In genomic region chr10:21881837-21882183, GRCm38 (mm10) we compare ENCODE assay signal across 8 mouse cellular contexts. TPM values are rescaled to one million over a fixed set of nuclear protein-coding genes. Genes with fewer than 3 reads are reported as not detected.
DNase-seq lines count a peak whose midpoint lies in the region; ATAC-seq and TF ChIP-seq lines count a peak whose summit lies in the region.
"Had no signal": no experiment of that assay in that cellular context is flagged by ENCODE, and none has a peak within 500 bp of the region (broad histone marks: within the 10 kb centered on the region; RNA-seq: fewer than 3 reads in every experiment).

No protein-coding gene starts in this region.

- 36% methylated on average over 4 of the region's 4 CpGs for WGBS in lung, postnatal 0 days
- 33% methylated on average over 4 of the region's 4 CpGs for WGBS in forebrain, embryonic 12.5 days
- 26% methylated on average over 4 of the region's 4 CpGs for WGBS in limb, embryonic 14.5 days
- 33% methylated on average over 4 of the region's 4 CpGs for WGBS in stomach, embryonic 14.5 days

- no peak overlapping the region for H3K27ac ChIP-seq in lung, postnatal 0 days (ENCODE audit: low read length)
- peak overlapping the region; percentile 69 for H3K27ac ChIP-seq in forebrain, embryonic 12.5 days
- no peak overlapping the region for H3K27ac ChIP-seq in limb, embryonic 14.5 days (replicated peaks; ENCODE audit: low read depth, low read length)
- H3K27ac ChIP-seq in stomach, embryonic 14.5 days (ENCODE audit: low read length), result no peak overlapping the region

- no peak for TF ChIP-seq EP300 in lung, postnatal 0 days (IDR thresholded peaks at IDR 0.05)

- H3K4me2 ChIP-seq in lung, postnatal 0 days (replicated peaks; ENCODE audit: low read depth, low read length), result peak overlapping the region; percentile 50
- peak overlapping the region; percentile 73 for H3K4me2 ChIP-seq in forebrain, embryonic 12.5 days
- H3K4me2 ChIP-seq in limb, embryonic 14.5 days (replicated peaks; ENCODE audit: low read depth, low read length, severe bottlenecking), result peak overlapping the region; percentile 63
- peak overlapping the region; percentile 63 for H3K4me2 ChIP-seq in stomach, embryonic 14.5 days (replicated peaks; ENCODE audit: low read depth, low read length)

- H3K36me3 ChIP-seq in lung, postnatal 0 days (ENCODE audit: insufficient read depth, low read length), result no peaks in the 10 kb centered on the region
- no peaks in the 10 kb centered on the region for H3K36me3 ChIP-seq in forebrain, embryonic 12.5 days (replicated peaks)
- no peaks in the 10 kb centered on the region for H3K36me3 ChIP-seq in limb, embryonic 14.5 days (ENCODE audit: control insufficient read depth, insufficient read depth, low read length)
- no peaks in the 10 kb centered on the region for H3K36me3 ChIP-seq in stomach, embryonic 14.5 days (ENCODE audit: control insufficient read depth, insufficient read depth, low read length)

- no peak for TF ChIP-seq POLR2A in limb, embryonic 14.5 days (IDR thresholded peaks at IDR 0.05; ENCODE audit: borderline replicate concordance, extremely low read depth, insufficient read depth, insufficient read length)

- H3K4me1 ChIP-seq in lung, postnatal 0 days (ENCODE audit: insufficient read depth, low read depth, low read length), result no peaks in the 10 kb centered on the region
- H3K4me1 ChIP-seq in forebrain, embryonic 12.5 days, result peaks cover 23% of the 10 kb centered on the region
- H3K4me1 ChIP-seq in limb, embryonic 14.5 days (ENCODE audit: control insufficient read depth, insufficient read depth, low read length), result peaks cover 16% of the 10 kb centered on the region
- peaks cover 8% of the 10 kb centered on the region; the same call in 1 of the 2 replicates for H3K4me1 ChIP-seq in stomach, embryonic 14.5 days (ENCODE audit: control insufficient read depth, insufficient read depth, low read length)

- ATAC-seq in lung, postnatal 0 days, result no peak
- no peak; the same call in 1 of the 2 replicates for ATAC-seq in forebrain, embryonic 12.5 days (ENCODE audit: low FRiP score)
- no peak for ATAC-seq in limb, embryonic 14.5 days (ENCODE audit: low FRiP score, low read depth)
- no peak for ATAC-seq in stomach, embryonic 14.5 days (ENCODE audit: insufficient number of reproducible peaks, insufficient read depth, low FRiP score, low read depth)

- H3K9ac ChIP-seq in lung, postnatal 0 days (replicated peaks; ENCODE audit: low read depth), result 0 out of 2 replicates have a peak overlapping the region, but pooled peaks have one; percentile 5
- H3K9ac ChIP-seq in forebrain, embryonic 12.5 days, result peak overlapping the region; percentile 63
- peak overlapping the region; percentile 48 for H3K9ac ChIP-seq in limb, embryonic 14.5 days (ENCODE audit: low read depth, low read length, severe bottlenecking)
- H3K9ac ChIP-seq in stomach, embryonic 14.5 days (replicated peaks; ENCODE audit: low read depth, low read length), result 0 out of 2 replicates have a peak overlapping the region, but pooled peaks have one; percentile 11

- peak overlapping the region; percentile 29 for H3K4me3 ChIP-seq in lung, postnatal 0 days (ENCODE audit: low read depth, low read length)
- peak overlapping the region; percentile 50 for H3K4me3 ChIP-seq in forebrain, embryonic 12.5 days (replicated peaks)
- peak overlapping the region; percentile 41 for H3K4me3 ChIP-seq in limb, embryonic 14.5 days (replicated peaks; ENCODE audit: low read length)
- peak overlapping the region; percentile 37 for H3K4me3 ChIP-seq in stomach, embryonic 14.5 days (ENCODE audit: low read depth, low read length)

- no peaks in the 10 kb centered on the region for H3K9me3 ChIP-seq in lung, postnatal 0 days (ENCODE audit: low read length)
- H3K9me3 ChIP-seq in forebrain, embryonic 12.5 days, result no peaks in the 10 kb centered on the region
- H3K9me3 ChIP-seq in limb, embryonic 14.5 days (ENCODE audit: control insufficient read depth, low read length), result no peaks in the 10 kb centered on the region
- no peaks in the 10 kb centered on the region for H3K9me3 ChIP-seq in stomach, embryonic 14.5 days (ENCODE audit: control insufficient read depth, low read depth, low read length)

- no peak for DNase-seq in lung, postnatal 0 days (ENCODE audit: low spot score)
- DNase-seq in lung, postnatal 25 days (ENCODE audit: low spot score), result no peak
- DNase-seq in limb, embryonic 14.5 days (ENCODE audit: low spot score), result no peak
- DNase-seq in left cerebral cortex, postnatal 36 days (ENCODE audit: low spot score in 2 of 2), result no peak
- no peak for DNase-seq in B cell, adult 2 months
- DNase-seq: kidney, adult 9 months had no signal

- intact Hi-C loops in left cerebral cortex, postnatal 36 days (cut with DNase I), result loop anchor here (2.0 to 10.0 kb wide), 2 partner anchors 111 to 417 kb away; no protein-coding TSS in a partner anchor

- H3K27me3 ChIP-seq in lung, postnatal 0 days (replicated peaks; ENCODE audit: insufficient read depth, low read length), result no peaks in the 10 kb centered on the region
- H3K27me3 ChIP-seq in forebrain, embryonic 12.5 days, result peaks cover 9% of the 10 kb centered on the region
- no peaks in the 10 kb centered on the region for H3K27me3 ChIP-seq in limb, embryonic 14.5 days (ENCODE audit: control insufficient read depth, insufficient read depth, low read length)
- no peaks in the 10 kb centered on the region for H3K27me3 ChIP-seq in stomach, embryonic 14.5 days (ENCODE audit: control insufficient read depth, insufficient read depth, low read length)

- no peak for TF ChIP-seq CTCF in lung, postnatal 0 days (IDR thresholded peaks at IDR 0.05)

RNA-seq across cellular contexts. Expression of gene Sgk1, which starts 0.2 kb away (rescaled TPM):
- 86.9 and 130 TPM in 2 replicates for polyA plus RNA-seq in lung, postnatal 0 days (2015; fragmentation: Nextera tagmentation; extraction: Ambion mirVana)
- polyA plus RNA-seq in forebrain, embryonic 12.5 days (2016; fragmentation: Nextera tagmentation; extraction: Ambion mirVana), result 22.7 and 23.7 TPM in 2 replicates
- 33.4 and 45.0 TPM in 2 replicates for polyA plus RNA-seq in limb, embryonic 14.5 days (2012; rRNA removed)
- 39.9 and 47.7 TPM in 2 replicates for polyA plus RNA-seq in limb, embryonic 14.5 days (2014; fragmentation: Nextera tagmentation; extraction: Ambion mirVana)
- polyA plus RNA-seq in stomach, embryonic 14.5 days (2014; fragmentation: Nextera tagmentation; extraction: Ambion mirVana), result 22.2 and 26.6 TPM in 2 replicates
- total RNA-seq in left cerebral cortex, postnatal 36 days (2021), result 100 to 1,000 TPM in 1 of 2 experiments, 10 to 100 TPM in 1; 71.3 to 111 TPM

Comparison
In these comparisons a context has a peak if more than half of its experiments do, and no peak if none do; other contexts are left out.
1. H3K9ac ChIP-seq: peak in every context shown above with its lines; median percentile 63 in forebrain, embryonic 12.5 days; 48 in limb, embryonic 14.5 days; 11 in stomach, embryonic 14.5 days; 5 in lung, postnatal 0 days.